Mouse (Mus musculus) neural tube, embryonic 12.5 days (tissue): ENCODE measurements around the gene Iqgap2. TPM values are rescaled to one million over a fixed set of nuclear protein-coding genes. Genes with fewer than 3 reads are reported as not detected.

ENCODE experiments used
- polyA plus RNA-seq: library from polyadenylated mRNA; unstranded; fragments of >200 nt; fragmentation: Nextera tagmentation; extraction: Ambion mirVana; gene quantifications from 2 replicates; pipeline ENCODE4 v1.2.1, GENCODE M21; 2016

Gene Iqgap2
- polyA plus RNA-seq, 1 experiment from 2014 or later = 9.5 TPM

Other genes starting within 250 kb of the Iqgap2 start
- gene F2rl2, start 195.1 kb downstream of the Iqgap2 start, polyA plus RNA-seq = 1.1 and 1.7 TPM in 2 replicates
- 23.4 and 30.8 TPM in 2 replicates for gene Gm20075, start 189.5 kb upstream of the Iqgap2 start, polyA plus RNA-seq
- gene Gm17190, start 190.1 kb upstream of the Iqgap2 start, polyA plus RNA-seq = 0.37 and 0.87 TPM in 2 replicates
- 16.3 and 16.4 TPM in 2 replicates for gene Sv2c, start 240.7 kb upstream of the Iqgap2 start, polyA plus RNA-seq